Mouse (Mus musculus): ENCODE results near the gene Manba. TPM values are rescaled to one million over a fixed set of nuclear protein-coding genes. Genes with fewer than 3 reads are reported as not detected.
"Not testable (repeated sequence)": the region's sequence is repeated elsewhere in the genome, so short reads cannot be mapped to it uniquely, and the experiment has no call there.

Gene Manba
- polyA plus RNA-seq, 1 experiment from 2014 or later = 5.6 TPM

- Histone ChIP-seq H3K27me3 (peaks cover 18% of the 10 kb centered on the region), H3K27ac (no peak overlapping the region), H3K9ac (replicated peaks) (no peak overlapping the region), H3K4me1 (replicated peaks) (peaks cover 5% of the 10 kb centered on the region; the same call in 1 of the 2 replicates), H3K36me3 (no peaks in the 10 kb centered on the region), H3K4me2 (peak overlapping the region; percentile 97), H3K9me3 (no peaks in the 10 kb centered on the region), H3K4me3 (replicated peaks) (peak overlapping the region; percentile 60)
- 76% methylated on average over 5 of the region's 5 CpGs for WGBS
- ATAC-seq (ENCODE audit: insufficient number of reproducible peaks, insufficient read depth, low FRiP score, low TSS enrichment, low read depth) = no peak
Measured at GRCm38 (mm10) chr3:135486351-135486750, 940 bp downstream of the Manba start.

- Histone ChIP-seq H3K4me1 (replicated peaks) (peaks cover 5% of the 10 kb centered on the region; the same call in 1 of the 2 replicates), H3K27me3 (peaks cover 18% of the 10 kb centered on the region), H3K9ac (replicated peaks) (no peak overlapping the region), H3K4me3 (replicated peaks) (no peak overlapping the region), H3K27ac (no peak overlapping the region), H3K36me3 (no peaks in the 10 kb centered on the region), H3K9me3 (no peaks in the 10 kb centered on the region), H3K4me2 (no peak overlapping the region)
- 81% methylated on average over 4 of the region's 4 CpGs for WGBS
- no peak for ATAC-seq (ENCODE audit: insufficient number of reproducible peaks, insufficient read depth, low FRiP score, low TSS enrichment, low read depth)
Measured at GRCm38 (mm10) chr3:135487803-135488202, 2.4 kb downstream of the Manba start.

GRCm38 (mm10) chr3:135489865-135490520 is 4.6 kb downstream of the Manba start:
- ATAC-seq (ENCODE audit: insufficient number of reproducible peaks, insufficient read depth, low FRiP score, low TSS enrichment, low read depth) = no peak
- Histone ChIP-seq H3K27ac (no peak overlapping the region), H3K27me3 (peaks cover 10% of the 10 kb centered on the region; the same call in 1 of the 2 replicates), H3K9me3 (no peaks in the 10 kb centered on the region), H3K4me3 (replicated peaks) (no peak overlapping the region), H3K4me1 (replicated peaks) (peaks cover 5% of the 10 kb centered on the region; the same call in 1 of the 2 replicates), H3K36me3 (no peaks in the 10 kb centered on the region), H3K9ac (replicated peaks) (no peak overlapping the region), H3K4me2 (no peak overlapping the region)
- WGBS = 86% methylated on average over 5 of the region's 5 CpGs

DNA sequence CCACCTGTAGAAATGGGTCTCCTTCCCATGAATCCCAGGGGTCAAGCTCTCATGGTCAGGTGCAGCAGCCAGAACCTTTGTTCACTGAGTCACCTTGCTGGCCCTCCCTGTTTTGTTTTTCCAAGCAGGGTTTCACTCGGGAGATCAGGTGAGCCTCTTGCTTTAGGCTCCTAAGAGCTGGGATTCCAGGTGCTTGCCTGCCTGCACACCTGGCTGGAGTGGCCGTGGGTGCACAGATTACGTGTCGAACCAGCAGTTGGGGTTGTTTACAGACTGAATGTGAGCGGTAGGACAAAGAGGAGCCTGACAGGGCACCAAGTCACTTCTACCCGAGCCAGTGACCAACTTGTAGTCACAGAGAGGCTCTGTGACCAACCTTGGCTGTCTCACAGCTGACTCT is 5.7 kb downstream of the Manba start:
- Histone ChIP-seq H3K27me3 (peaks cover 5% of the 10 kb centered on the region; the same call in 1 of the 2 replicates), H3K36me3 (no peaks in the 10 kb centered on the region), H3K4me2 (no peak overlapping the region), H3K9ac (replicated peaks) (no peak overlapping the region), H3K4me1 (replicated peaks) (no peaks in the 10 kb centered on the region), H3K27ac (no peak overlapping the region), H3K9me3 (no peaks in the 10 kb centered on the region), H3K4me3 (replicated peaks) (no peak overlapping the region)
- 79% methylated on average over 6 of the region's 6 CpGs for WGBS
- no peak for ATAC-seq (ENCODE audit: insufficient number of reproducible peaks, insufficient read depth, low FRiP score, low TSS enrichment, low read depth)

GRCm38 (mm10) chr3:135493320-135493719 is 7.9 kb downstream of the Manba start:
- not testable (repeated sequence) for H3K27me3 ChIP-seq; H3K36me3 ChIP-seq; ATAC-seq (ENCODE audit: insufficient number of reproducible peaks, insufficient read depth, low FRiP score, low TSS enrichment, low read depth); H3K27ac ChIP-seq; H3K9ac ChIP-seq (replicated peaks); H3K9me3 ChIP-seq; H3K4me3 ChIP-seq (replicated peaks); H3K4me1 ChIP-seq (replicated peaks); H3K4me2 ChIP-seq
- WGBS = 82% methylated on average over 7 of the region's 7 CpGs

GRCm38 (mm10) chr3:135497956-135498355 is 12.5 kb downstream of the Manba start:
- not testable (repeated sequence) for ATAC-seq (ENCODE audit: insufficient number of reproducible peaks, insufficient read depth, low FRiP score, low TSS enrichment, low read depth); H3K27me3 ChIP-seq; H3K9ac ChIP-seq (replicated peaks); H3K4me2 ChIP-seq; H3K27ac ChIP-seq; H3K36me3 ChIP-seq; H3K9me3 ChIP-seq; H3K4me3 ChIP-seq (replicated peaks); H3K4me1 ChIP-seq (replicated peaks)
- WGBS = 87% methylated on average over 4 of the region's 4 CpGs

DNA sequence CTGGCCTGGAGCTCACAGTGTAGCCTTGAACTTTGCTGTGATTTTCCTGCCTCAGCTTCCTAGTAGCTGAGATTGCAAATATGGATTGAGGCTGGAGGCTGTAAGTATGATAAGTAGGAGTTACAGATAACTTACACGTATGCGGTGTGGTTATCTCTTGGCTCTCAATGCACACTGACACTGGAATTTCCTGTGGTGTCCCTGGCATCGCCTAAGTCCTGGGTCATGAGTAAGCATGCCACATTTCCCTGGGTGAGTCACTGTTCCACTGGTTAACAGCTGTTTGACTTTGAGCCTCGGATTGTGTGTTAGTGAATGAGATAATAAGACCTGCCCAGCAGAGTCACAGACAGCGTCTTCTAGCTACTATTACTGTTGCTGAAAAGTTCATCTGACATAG is 13.5 kb downstream of the Manba start:
- H3K4me3 ChIP-seq (replicated peaks) = no peak overlapping the region
- peaks cover 8% of the 10 kb centered on the region; the same call in 1 of the 2 replicates for H3K9me3 ChIP-seq
- 83% methylated on average over 5 of the region's 5 CpGs for WGBS
- no peak overlapping the region for H3K9ac ChIP-seq (replicated peaks)
- H3K4me1 ChIP-seq (replicated peaks) = no peaks in the 10 kb centered on the region
- no peaks in the 10 kb centered on the region for H3K27me3 ChIP-seq
- no peaks in the 10 kb centered on the region for H3K36me3 ChIP-seq
- no peak overlapping the region for H3K4me2 ChIP-seq
- no peak for ATAC-seq (ENCODE audit: insufficient number of reproducible peaks, insufficient read depth, low FRiP score, low TSS enrichment, low read depth)
- no peak overlapping the region for H3K27ac ChIP-seq

GRCm38 (mm10) chr3:135503160-135503559 is 17.7 kb downstream of the Manba start:
- ATAC-seq (ENCODE audit: insufficient number of reproducible peaks, insufficient read depth, low FRiP score, low TSS enrichment, low read depth) = no peak
- Histone ChIP-seq H3K9me3 (peaks cover 6% of the 10 kb centered on the region; the same call in 1 of the 2 replicates), H3K27ac (no peak overlapping the region), H3K27me3 (no peaks in the 10 kb centered on the region), H3K4me3 (replicated peaks) (no peak overlapping the region), H3K4me1 (replicated peaks) (no peaks in the 10 kb centered on the region), H3K9ac (replicated peaks) (no peak overlapping the region), H3K36me3 (no peaks in the 10 kb centered on the region), H3K4me2 (no peak overlapping the region)
- 87% methylated on average over 5 of the region's 5 CpGs for WGBS

GRCm38 (mm10) chr3:135505369-135505909 is 20.0 kb downstream of the Manba start:
- no peak for ATAC-seq (ENCODE audit: insufficient number of reproducible peaks, insufficient read depth, low FRiP score, low TSS enrichment, low read depth)
- Histone ChIP-seq H3K27ac (no peak overlapping the region), H3K4me3 (replicated peaks) (no peak overlapping the region), H3K36me3 (no peaks in the 10 kb centered on the region), H3K27me3 (no peaks in the 10 kb centered on the region), H3K9me3 (no peaks in the 10 kb centered on the region), H3K9ac (replicated peaks) (no peak overlapping the region), H3K4me1 (replicated peaks) (no peaks in the 10 kb centered on the region), H3K4me2 (no peak overlapping the region)
- WGBS = 63% methylated on average over 10 of the region's 10 CpGs

DNA sequence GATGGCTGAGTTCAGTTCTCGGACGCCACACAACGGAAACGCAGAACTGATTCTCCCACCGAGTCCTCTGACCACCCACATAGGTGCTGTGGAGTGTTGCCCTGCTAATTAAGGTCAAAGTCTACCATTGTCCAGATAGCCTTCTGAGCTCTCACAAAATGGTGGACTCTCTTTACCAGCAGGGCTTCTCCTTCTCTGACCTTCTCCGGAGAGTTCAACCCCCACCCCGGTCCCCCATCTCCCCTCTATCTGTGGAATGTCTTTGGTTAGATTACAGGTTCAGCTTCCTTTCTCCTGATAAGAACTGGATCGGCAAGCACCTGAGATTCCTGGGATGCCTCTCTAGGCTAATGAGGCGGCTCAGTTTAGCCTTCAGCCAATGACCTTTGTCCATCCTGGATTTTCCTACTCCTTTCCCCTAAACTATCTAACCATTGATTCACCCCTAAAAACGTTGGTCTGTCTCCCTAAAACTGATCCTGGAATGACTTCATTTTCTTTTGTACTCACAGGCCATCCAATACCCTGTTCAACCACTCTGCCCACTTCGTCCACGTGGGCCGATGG is 20.6 kb downstream of the Manba start:
- Histone ChIP-seq H3K27me3 (no peaks in the 10 kb centered on the region), H3K4me2 (no peak overlapping the region), H3K9ac (replicated peaks) (no peak overlapping the region), H3K9me3 (no peaks in the 10 kb centered on the region), H3K4me1 (replicated peaks) (no peaks in the 10 kb centered on the region), H3K36me3 (no peaks in the 10 kb centered on the region), H3K4me3 (replicated peaks) (no peak overlapping the region), H3K27ac (no peak overlapping the region)
- WGBS = 86% methylated on average over 13 of the region's 13 CpGs
- no peak for ATAC-seq (ENCODE audit: insufficient number of reproducible peaks, insufficient read depth, low FRiP score, low TSS enrichment, low read depth)

- no peak for ATAC-seq (ENCODE audit: insufficient number of reproducible peaks, insufficient read depth, low FRiP score, low TSS enrichment, low read depth)
- H3K9me3 ChIP-seq = no peaks in the 10 kb centered on the region
- no peak overlapping the region for H3K27ac ChIP-seq
- H3K9ac ChIP-seq (replicated peaks) = no peak overlapping the region
- WGBS = 90% methylated on average over 7 of the region's 7 CpGs
- no peaks in the 10 kb centered on the region for H3K27me3 ChIP-seq
- no peak overlapping the region for H3K4me3 ChIP-seq (replicated peaks)
- H3K4me1 ChIP-seq (replicated peaks) = no peaks in the 10 kb centered on the region
- H3K36me3 ChIP-seq = no peaks in the 10 kb centered on the region
- no peak overlapping the region for H3K4me2 ChIP-seq
Measured at GRCm38 (mm10) chr3:135507506-135507905, 22.1 kb downstream of the Manba start.
